20 mouse cellular contexts compared by ENCODE assay signal in genomic region chr11:53342711-53343110, GRCm38 (mm10). TPM values are rescaled to one million over a fixed set of nuclear protein-coding genes. Genes with fewer than 3 reads are reported as not detected.
DNase-seq lines count a peak whose midpoint lies in the region; ATAC-seq and TF ChIP-seq lines count a peak whose summit lies in the region.
"Had no signal": no experiment of that assay in that cellular context is flagged by ENCODE, and none has a peak within 500 bp of the region (broad histone marks: within the 10 kb centered on the region; RNA-seq: fewer than 3 reads in every experiment).

No protein-coding gene starts in this region.

- TF ChIP-seq RAD21 in MEL (IDR thresholded peaks at IDR 0.05; ENCODE audit: low read depth, low read length): no peak

- H3K27me3 ChIP-seq in MEL (ENCODE audit: control insufficient read depth in 1 of 2, insufficient read depth in 2 of 2, low read length in 2 of 2): no peaks in the 10 kb centered on the region
- H3K27me3 ChIP-seq in kidney, embryonic 15.5 days: no peaks in the 10 kb centered on the region
- no peaks in the 10 kb centered on the region for H3K27me3 ChIP-seq in heart, embryonic 12.5 days (replicated peaks)
- H3K27me3 ChIP-seq: embryonic facial prominence, embryonic 12.5 days; forebrain, embryonic 15.5 days; heart, embryonic 13.5 days; hindbrain, embryonic 13.5 days had no signal

- ATAC-seq in megakaryocyte progenitor cell, adult 5-6 weeks (replicated peaks; ENCODE audit: poor library complexity): 0 out of 2 replicates have a peak, but pooled peaks have one; percentile 44
- no peak for ATAC-seq in kidney, embryonic 15.5 days (replicated peaks; ENCODE audit: low FRiP score)
- ATAC-seq in heart, embryonic 12.5 days (ENCODE audit: insufficient number of reproducible peaks, low FRiP score): no peak
- ATAC-seq: forebrain, embryonic 15.5 days; hindbrain, postnatal 0 days had no signal

- H3K36me3 ChIP-seq in MEL (ENCODE audit: control insufficient read depth in 1 of 2, insufficient read depth in 2 of 2, low read length in 2 of 2): peaks cover 0 to 26% of the 10 kb centered on the region in 2 experiments; a peak in 2 of 4 replicates
- no peaks in the 10 kb centered on the region for H3K36me3 ChIP-seq in kidney, embryonic 15.5 days
- no peaks in the 10 kb centered on the region for H3K36me3 ChIP-seq in heart, embryonic 12.5 days
- H3K36me3 ChIP-seq: embryonic facial prominence, embryonic 12.5 days; forebrain, embryonic 15.5 days; heart, embryonic 13.5 days; hindbrain, embryonic 13.5 days had no signal

- TF ChIP-seq CTCF in MEL (IDR thresholded peaks at IDR 0.05 in 2 of 3, conservative IDR thresholded peaks at IDR 0.05 in 1 of 3; ENCODE audit: control insufficient read depth in 1 of 3, insufficient read depth in 1 of 3, low read depth in 2 of 3, low read length in 3 of 3, poor library complexity in 1 of 3, severe bottlenecking in 1 of 3): no peak

- peak; percentile 23 to 32 for DNase-seq in spleen, adult 18-20 months
- DNase-seq in spleen, adult 12 weeks (ENCODE audit: low spot score): no peak
- DNase-seq in A20 (ENCODE audit: low read depth, low spot score) (peak; percentile 83), MEL (ENCODE audit: low read depth, low spot score) (peak; percentile 55), adipocyte (ENCODE audit: low spot score) (no peak)
- DNase-seq: adrenal gland, adult 8-10 months; adrenal gland, postnatal 36 days; cerebellum, adult 8-10 months; cerebellum, postnatal 14 days; gastrocnemius, postnatal 36 days; heart, adult 2 months; heart, postnatal 4 days had no signal

- peaks cover 19 to 34% of the 10 kb centered on the region in 2 experiments for H3K4me1 ChIP-seq in MEL (ENCODE audit: control insufficient read depth in 1 of 2, insufficient read depth in 2 of 2, low read length in 2 of 2)
- 0 out of 2 replicates have a peak, but pooled peaks cover 7% of the 10 kb centered on the region for H3K4me1 ChIP-seq in kidney, embryonic 15.5 days
- H3K4me1 ChIP-seq in heart, embryonic 12.5 days (replicated peaks): peaks cover 13% of the 10 kb centered on the region
- H3K4me1 ChIP-seq: forebrain, embryonic 15.5 days; hindbrain, embryonic 13.5 days had no signal

- H3K79me2 ChIP-seq in MEL (ENCODE audit: control insufficient read depth, insufficient read depth, low read length, poor library complexity): no peaks in the 10 kb centered on the region

- 37% methylated on average over 5 of the region's 5 CpGs for WGBS in kidney, embryonic 15.5 days
- WGBS in heart, embryonic 12.5 days: 47% methylated on average over 5 of the region's 5 CpGs

- no peak overlapping the region for H3K9ac ChIP-seq in MEL (ENCODE audit: control insufficient read depth, low read depth, low read length, poor library complexity, severe bottlenecking)
- H3K9ac ChIP-seq in kidney, embryonic 15.5 days: no peak overlapping the region
- H3K9ac ChIP-seq in heart, embryonic 12.5 days: no peak overlapping the region
- H3K9ac ChIP-seq: embryonic facial prominence, embryonic 12.5 days; forebrain, embryonic 15.5 days; heart, embryonic 13.5 days; hindbrain, embryonic 13.5 days had no signal

- TF ChIP-seq POLR2A in MEL (IDR thresholded peaks at IDR 0.05; ENCODE audit: control insufficient read depth in 1 of 2, insufficient read depth in 1 of 2, low read depth in 1 of 2, low read length in 2 of 2, poor library complexity in 1 of 2): no peak

- H3K4me3 ChIP-seq in MEL (ENCODE audit: control insufficient read depth in 1 of 2, insufficient read depth in 1 of 2, low read depth in 2 of 2, low read length in 2 of 2): no peak overlapping the region
- H3K4me3 ChIP-seq in kidney, embryonic 15.5 days (replicated peaks): no peak overlapping the region
- H3K4me3 ChIP-seq in heart, embryonic 12.5 days: no peak overlapping the region
- H3K4me3 ChIP-seq: embryonic facial prominence, embryonic 12.5 days; forebrain, embryonic 15.5 days; heart, adult 2 months; heart, embryonic 13.5 days; hindbrain, embryonic 13.5 days had no signal

- no peak overlapping the region for H3K4me2 ChIP-seq in kidney, embryonic 15.5 days
- no peak overlapping the region for H3K4me2 ChIP-seq in heart, embryonic 12.5 days
- H3K4me2 ChIP-seq: embryonic facial prominence, embryonic 12.5 days; forebrain, embryonic 15.5 days; heart, embryonic 13.5 days; hindbrain, embryonic 13.5 days had no signal

- no peak overlapping the region for H3K27ac ChIP-seq in MEL (ENCODE audit: control insufficient read depth, low read depth, low read length)
- H3K27ac ChIP-seq in kidney, embryonic 15.5 days: no peak overlapping the region
- no peak overlapping the region for H3K27ac ChIP-seq in heart, embryonic 12.5 days (ENCODE audit: poor library complexity, severe bottlenecking)
- H3K27ac ChIP-seq: embryonic facial prominence, embryonic 12.5 days; forebrain, embryonic 15.5 days; heart, adult 2 months; heart, embryonic 13.5 days; hindbrain, embryonic 13.5 days; hindbrain, postnatal 0 days had no signal

- 0 out of 4 replicates have a peak, but pooled peaks of 1 of the 2 experiments have one; percentile 4 for TF ChIP-seq EP300 in MEL (IDR thresholded peaks at IDR 0.05; ENCODE audit: low read depth in 1 of 2, low read length in 2 of 2)

- no peaks in the 10 kb centered on the region for H3K9me3 ChIP-seq in MEL (replicated peaks; ENCODE audit: insufficient read depth, low read length)
- no peaks in the 10 kb centered on the region for H3K9me3 ChIP-seq in kidney, embryonic 15.5 days (replicated peaks)
- no peaks in the 10 kb centered on the region for H3K9me3 ChIP-seq in heart, embryonic 12.5 days (replicated peaks)
- H3K9me3 ChIP-seq: embryonic facial prominence, embryonic 12.5 days; forebrain, embryonic 15.5 days; heart, embryonic 13.5 days; hindbrain, embryonic 13.5 days had no signal

TF ChIP-seq in MEL, 35 proteins besides CTCF, POLR2A, EP300 and RAD21:
- TF ChIP-seq MYC (IDR thresholded peaks at IDR 0.05; ENCODE audit: low read depth, low read length) (no peak), BHLHE40 (IDR thresholded peaks at IDR 0.05; ENCODE audit: borderline replicate concordance, low read depth, low read length) (no peak), MEF2A (IDR thresholded peaks at IDR 0.05; ENCODE audit: extremely low read depth, insufficient replicate concordance, low read depth, low read length, poor library complexity, severe bottlenecking) (no peak), SIN3A (IDR thresholded peaks at IDR 0.05; ENCODE audit: low read length) (peak; percentile 29; the same call in 1 of the 2 replicates), JUND (IDR thresholded peaks at IDR 0.05; ENCODE audit: low read depth, low read length) (no peak), POLR2AphosphoS2 (IDR thresholded peaks at IDR 0.05; ENCODE audit: low read length) (no peak), GATA1 (IDR thresholded peaks at IDR 0.05; ENCODE audit: low read depth, low read length) (no peak)

RNA-seq across cellular contexts. Expression of gene Aff4, which starts 7.9 kb away (rescaled TPM):
- total RNA-seq in MEL (2012; rRNA removed): 29.0 and 37.7 TPM in 2 replicates
- polyA plus RNA-seq in MEL (2012; ENCODE audit: insufficient read depth in 1 of 2, insufficient read length in 2 of 2, low read depth in 1 of 2, low replicate concordance in 2 of 2, missing spikeins in 1 of 2): 100 to 1,000 TPM in 1 of 2 experiments, 10 to 100 TPM in 1; 47.7 to 268 TPM
- 57.9 and 79.5 TPM in 2 replicates for total RNA-seq in megakaryocyte progenitor cell, adult 5-6 weeks (2015)
- total RNA-seq in megakaryocyte progenitor cell, adult 5-6 weeks (2017): 42.2 and 49.6 TPM in 2 replicates
- polyA plus RNA-seq in kidney, embryonic 15.5 days (2015; fragmentation: Nextera tagmentation; extraction: Ambion mirVana): 32.1 and 38.0 TPM in 2 replicates
- polyA plus RNA-seq in heart, embryonic 12.5 days (2016; fragmentation: Nextera tagmentation; extraction: Ambion mirVana): 53.0 and 53.9 TPM in 2 replicates

RNA-seq across cellular contexts. Expression of gene Zcchc10, which starts 18.2 kb away (rescaled TPM):
- total RNA-seq in MEL (2012; rRNA removed): 9.9 and 11.6 TPM in 2 replicates
- 100 to 1,000 TPM in 1 of 2 experiments, 10 to 100 TPM in 1; 36.2 to 169 TPM for polyA plus RNA-seq in MEL (2012; ENCODE audit: insufficient read depth in 1 of 2, insufficient read length in 2 of 2, low read depth in 1 of 2, low replicate concordance in 2 of 2, missing spikeins in 1 of 2)
- 25.6 and 30.9 TPM in 2 replicates for total RNA-seq in megakaryocyte progenitor cell, adult 5-6 weeks (2015)
- total RNA-seq in megakaryocyte progenitor cell, adult 5-6 weeks (2017): 4.7 and 4.8 TPM in 2 replicates
- 22.8 and 24.3 TPM in 2 replicates for polyA plus RNA-seq in kidney, embryonic 15.5 days (2015; fragmentation: Nextera tagmentation; extraction: Ambion mirVana)
- polyA plus RNA-seq in heart, embryonic 12.5 days (2016; fragmentation: Nextera tagmentation; extraction: Ambion mirVana): 14.0 and 16.5 TPM in 2 replicates

RNA-seq across cellular contexts. Expression of gene Hspa4, which starts 42.5 kb away (rescaled TPM):
- 276 and 301 TPM in 2 replicates for total RNA-seq in MEL (2012; rRNA removed)
- polyA plus RNA-seq in MEL (2012; ENCODE audit: insufficient read depth in 1 of 2, insufficient read length in 2 of 2, low read depth in 1 of 2, low replicate concordance in 2 of 2, missing spikeins in 1 of 2): 100 to 1,000 TPM; 209 to 907 TPM
- 148 and 151 TPM in 2 replicates for total RNA-seq in megakaryocyte progenitor cell, adult 5-6 weeks (2015)
- total RNA-seq in megakaryocyte progenitor cell, adult 5-6 weeks (2017): 371 and 490 TPM in 2 replicates
- polyA plus RNA-seq in kidney, embryonic 15.5 days (2015; fragmentation: Nextera tagmentation; extraction: Ambion mirVana): 91.0 and 94.6 TPM in 2 replicates
- 82.4 and 84.2 TPM in 2 replicates for polyA plus RNA-seq in heart, embryonic 12.5 days (2016; fragmentation: Nextera tagmentation; extraction: Ambion mirVana)

Comparison
In these comparisons a context has a peak if more than half of its experiments do, and no peak if none do; other contexts are left out.
1. DNase-seq: peak in spleen, adult 18-20 months (2 of 2), A20 (single experiment) and MEL (single experiment); none in spleen, adult 12 weeks (single experiment) and adipocyte (single experiment).